Mouse (Mus musculus) mesoderm, embryonic 11.5 days (tissue): ENCODE results near the gene Gm29110.
"Not testable (repeated sequence)": the region's sequence is repeated elsewhere in the genome, so short reads cannot be mapped to it uniquely, and the experiment has no call there.

Source experiments
- DNase-seq: peaks from one replicate; pipeline ENCODE4 v3.0.0-alpha.2; 2012; ENCODE audit warnings: low read depth, low spot score

The Gm29110 gene

DNA sequence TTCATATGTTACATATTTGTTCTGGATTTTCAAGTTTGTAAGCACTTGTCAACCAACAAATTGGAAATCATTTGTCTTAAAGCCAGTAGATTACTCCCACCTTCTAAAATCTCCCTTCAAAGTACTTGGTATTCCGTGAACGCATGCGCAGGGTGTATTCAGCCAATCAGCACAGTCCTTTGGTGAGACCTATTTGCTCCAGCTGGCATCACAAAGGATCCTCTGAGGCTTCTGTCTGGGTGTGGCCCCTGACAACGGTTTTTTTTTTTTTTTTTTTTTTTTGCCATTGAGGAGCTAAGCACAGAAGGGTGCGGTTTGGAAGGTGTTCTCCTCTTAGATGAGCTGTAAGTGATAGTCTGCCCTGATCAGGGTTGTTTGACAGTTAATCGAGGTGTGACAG lies at the start of gene Gm29110:
Gene Gm29110 (plus strand): TSS at position 301 of the 400 bp plus-strand sequence.
- DNase-seq, result not testable (repeated sequence)
